Mouse (Mus musculus) intestine, embryonic 15.5 days (tissue): Measurements from ENCODE around the gene Mypop. TPM values are rescaled to one million over a fixed set of nuclear protein-coding genes. Genes with fewer than 3 reads are reported as not detected.

Experiments
- ATAC-seq: fragments of 200-750 bp; cut with Nextera tagmentation; 2 replicates; pipeline ENCODE4 v1.8.0; 2017; ENCODE audit warnings: moderate TSS enrichment, moderate library complexity
- H3K27ac ChIP-seq: fragments of 300-500 bp; sonication (generic); 2 replicates; pipeline ENCODE4 v1.5.1; 2015; ENCODE audit warnings: mild to moderate bottlenecking, inconsistent platforms
- H3K27me3 ChIP-seq: fragments of 300-500 bp; sonication (generic); replicated peaks from 2 replicates; pipeline ENCODE4 v1.6.1; 2015; ENCODE audit warnings: inconsistent platforms
- H3K36me3 ChIP-seq: fragments of 300-500 bp; sonication (generic); 2 replicates; pipeline ENCODE4 v1.6.1; 2015; ENCODE audit warnings: inconsistent platforms
- H3K4me1 ChIP-seq: fragments of 300-500 bp; sonication (generic); replicated peaks from 2 replicates; pipeline ENCODE4 v1.6.1; 2015; ENCODE audit warnings: inconsistent platforms
- H3K4me2 ChIP-seq: fragments of 300-500 bp; sonication (generic); replicated peaks from 2 replicates; pipeline ENCODE4 v1.6.1; 2015; ENCODE audit warnings: mild to moderate bottlenecking, inconsistent platforms
- H3K4me3 ChIP-seq: fragments of 300-500 bp; sonication (generic); replicated peaks from 2 replicates; pipeline ENCODE4 v1.5.1; 2015; ENCODE audit warnings: inconsistent platforms
- H3K9ac ChIP-seq: fragments of 300-500 bp; sonication (generic); 2 replicates; pipeline ENCODE4 v1.6.1; 2015; ENCODE audit warnings: inconsistent platforms
- H3K9me3 ChIP-seq: fragments of 300-500 bp; sonication (generic); 2 replicates; pipeline ENCODE4 v1.6.1; 2016; ENCODE audit warnings: inconsistent platforms
- WGBS: fragments of 180-500 bp; shearing (Covaris S2); methylation state at CpG from one replicate; pipeline ENCODE4 v1.1.7; 2015; 5-methylcytosine and 5-hydroxymethylcytosine counted together
- polyA plus RNA-seq: library from polyadenylated mRNA; unstranded; fragments of >200 nt; fragmentation: Nextera tagmentation; extraction: Ambion mirVana; gene quantifications from 2 replicates; pipeline ENCODE4 v1.2.1, GENCODE M21; 2015

Mypop gene
- polyA plus RNA-seq, 1 experiment from 2014 or later: 2.5 TPM

- H3K36me3 ChIP-seq: no peaks in the 10 kb centered on the region
- no peaks in the 10 kb centered on the region for H3K9me3 ChIP-seq
- peak overlapping the region; percentile 50 for H3K4me2 ChIP-seq
- no peak for ATAC-seq
- H3K4me3 ChIP-seq: 0 out of 2 replicates have a peak overlapping the region, but pooled peaks have one; percentile 5
- WGBS: under 1% methylated on average over 20 of the region's 20 CpGs
- H3K27me3 ChIP-seq: peaks cover 73% of the 10 kb centered on the region
- peaks cover 18% of the 10 kb centered on the region for H3K4me1 ChIP-seq
- H3K27ac ChIP-seq: no peak overlapping the region
- H3K9ac ChIP-seq: peak overlapping the region; percentile 4; the same call in 1 of the 2 replicates
Observed at GRCm38 (mm10) chr7:18962795-18963194, 28.2 kb upstream of the Mypop start.

GRCm38 (mm10) chr7:18963294-18963843 is 27.7 kb upstream of the Mypop start:
- Histone ChIP-seq H3K4me1 (peaks cover 16% of the 10 kb centered on the region), H3K27ac (no peak overlapping the region), H3K27me3 (peaks cover 67% of the 10 kb centered on the region), H3K9me3 (no peaks in the 10 kb centered on the region), H3K4me2 (0 out of 2 replicates have a peak overlapping the region, but pooled peaks have one; percentile 11), H3K4me3 (no peak overlapping the region), H3K36me3 (no peaks in the 10 kb centered on the region), H3K9ac (no peak overlapping the region)
- WGBS: 1% methylated on average over 19 of the region's 19 CpGs
- ATAC-seq: no peak

- peaks cover 10% of the 10 kb centered on the region; the same call in 1 of the 2 replicates for H3K4me1 ChIP-seq
- H3K9me3 ChIP-seq: no peaks in the 10 kb centered on the region
- WGBS: 76% methylated on average over 5 of the region's 5 CpGs
- H3K27ac ChIP-seq: no peak overlapping the region
- H3K27me3 ChIP-seq: peaks cover 52% of the 10 kb centered on the region
- ATAC-seq: no peak
- no peak overlapping the region for H3K4me2 ChIP-seq
- no peak overlapping the region for H3K9ac ChIP-seq
- H3K4me3 ChIP-seq: no peak overlapping the region
- no peaks in the 10 kb centered on the region for H3K36me3 ChIP-seq
Observed at GRCm38 (mm10) chr7:18965312-18965711, 25.7 kb upstream of the Mypop start.

DNA sequence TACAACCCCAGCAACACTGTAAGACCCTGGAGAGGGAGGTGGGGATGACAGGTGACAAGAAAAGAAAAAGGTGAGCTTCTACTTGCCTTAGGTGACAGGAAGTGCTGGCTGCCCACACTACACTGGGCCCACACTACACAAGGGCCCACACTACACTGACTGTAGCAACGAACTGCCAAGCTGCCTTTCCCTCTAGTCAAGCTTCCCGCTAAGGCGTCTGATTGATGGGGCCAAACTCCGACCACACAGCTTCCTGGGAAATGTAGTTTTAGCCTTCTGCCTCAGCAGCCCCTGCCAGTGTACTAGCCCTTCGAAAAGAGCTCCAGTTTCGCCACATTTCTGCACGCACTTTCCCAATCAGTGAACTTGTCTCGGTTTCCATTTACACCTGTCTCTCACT is 23.4 kb upstream of the Mypop start:
- Histone ChIP-seq H3K4me2 (no peak overlapping the region), H3K4me1 (peaks cover 8% of the 10 kb centered on the region; the same call in 1 of the 2 replicates), H3K9me3 (no peaks in the 10 kb centered on the region), H3K9ac (no peak overlapping the region), H3K4me3 (no peak overlapping the region), H3K27ac (no peak overlapping the region), H3K27me3 (peaks cover 29% of the 10 kb centered on the region), H3K36me3 (no peaks in the 10 kb centered on the region)
- peak; percentile 44; the same call in 1 of the 2 replicates for ATAC-seq
- 7% methylated on average over 8 of the region's 8 CpGs for WGBS

- Histone ChIP-seq H3K9ac (no peak overlapping the region), H3K9me3 (no peaks in the 10 kb centered on the region), H3K36me3 (no peaks in the 10 kb centered on the region), H3K4me3 (no peak overlapping the region), H3K27me3 (peaks cover 3% of the 10 kb centered on the region), H3K27ac (no peak overlapping the region), H3K4me1 (no peaks in the 10 kb centered on the region), H3K4me2 (no peak overlapping the region)
- 82% methylated on average over 3 of the region's 3 CpGs for WGBS
- no peak for ATAC-seq
Observed at GRCm38 (mm10) chr7:18970956-18971355, 20.1 kb upstream of the Mypop start.

DNA sequence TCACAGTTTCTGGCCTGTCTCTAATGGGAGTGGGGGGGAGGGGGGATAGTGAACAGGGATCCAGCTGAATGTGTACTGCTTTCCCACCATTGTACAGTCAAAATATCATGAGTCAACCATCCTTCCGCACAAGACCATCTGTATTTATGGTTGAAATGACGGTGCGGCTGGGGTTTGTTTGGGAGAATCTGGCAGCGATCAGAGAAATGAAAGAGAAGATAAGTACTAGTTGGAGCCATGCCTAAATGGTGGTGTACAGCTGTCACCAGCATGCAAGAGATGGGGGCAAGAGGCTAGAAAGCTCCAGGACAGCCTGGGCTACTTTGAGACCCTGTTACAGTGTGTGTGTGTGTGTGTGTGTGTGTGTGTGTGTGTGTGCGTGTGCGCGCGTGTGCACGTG is 12.7 kb upstream of the Mypop start:
- Histone ChIP-seq H3K27me3 (peaks cover under 1% of the 10 kb centered on the region; the same call in 1 of the 2 replicates), H3K36me3 (no peaks in the 10 kb centered on the region), H3K4me2 (no peak overlapping the region), H3K9me3 (no peaks in the 10 kb centered on the region), H3K27ac (no peak overlapping the region), H3K4me1 (no peaks in the 10 kb centered on the region), H3K9ac (no peak overlapping the region), H3K4me3 (no peak overlapping the region)
- no peak for ATAC-seq
- 71% methylated on average over 9 of the region's 9 CpGs for WGBS

GRCm38 (mm10) chr7:18986503-18986902 is 4.5 kb upstream of the Mypop start:
- no peak for ATAC-seq

DNA sequence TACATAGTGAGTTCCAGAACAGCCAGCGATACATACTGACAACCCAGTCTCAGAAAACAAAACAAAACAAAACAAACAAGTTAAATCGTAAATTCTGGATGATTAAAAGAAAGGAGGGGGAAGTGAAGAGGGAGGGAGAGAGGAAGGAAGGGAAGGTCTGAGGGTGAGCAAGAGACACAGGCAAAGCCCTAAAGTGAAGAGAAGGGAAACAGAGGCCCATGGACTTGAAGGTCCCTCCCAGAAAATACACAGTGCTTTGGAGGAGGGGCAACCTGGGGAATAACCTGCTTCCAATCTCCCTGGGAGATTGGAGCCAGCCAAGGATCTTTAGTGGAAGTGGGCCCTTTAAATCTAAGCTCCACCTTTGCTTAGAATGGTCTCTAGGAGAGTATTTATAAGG is 3.9 kb upstream of the Mypop start, which contains the start of gene Nanos2:
Gene Nanos2 (plus strand): TSS at position 301 of the 400 bp plus-strand sequence.
- H3K27me3 ChIP-seq: peaks cover 11% of the 10 kb centered on the region
- 49% methylated on average over 2 of the region's 2 CpGs for WGBS
- H3K4me3 ChIP-seq: no peak within 1 kb of the TSS
- H3K4me2 ChIP-seq: no peak within 1 kb of the TSS
- H3K9ac ChIP-seq: no peak within 1 kb of the TSS
- no peaks in the 10 kb centered on the region for H3K9me3 ChIP-seq
- peaks cover 7% of the 10 kb centered on the region for H3K4me1 ChIP-seq
- H3K27ac ChIP-seq: no peak within 1 kb of the TSS
- no peak for ATAC-seq
- H3K36me3 ChIP-seq: no peaks in the 10 kb centered on the region

More at GRCm38 (mm10) chr7:18986503-18986902, 4.5 kb upstream of the Mypop start:
- H3K27ac ChIP-seq: no peak overlapping the region
- H3K27me3 ChIP-seq: peaks cover 7% of the 10 kb centered on the region; the same call in 1 of the 2 replicates
- no peaks in the 10 kb centered on the region for H3K9me3 ChIP-seq
- H3K4me3 ChIP-seq: no peak overlapping the region
- H3K4me2 ChIP-seq: no peak overlapping the region
- H3K9ac ChIP-seq: no peak overlapping the region
- 64% methylated on average over 2 of the region's 2 CpGs for WGBS
- no peaks in the 10 kb centered on the region for H3K36me3 ChIP-seq
- H3K4me1 ChIP-seq: peaks cover 1% of the 10 kb centered on the region; the same call in 1 of the 2 replicates

DNA sequence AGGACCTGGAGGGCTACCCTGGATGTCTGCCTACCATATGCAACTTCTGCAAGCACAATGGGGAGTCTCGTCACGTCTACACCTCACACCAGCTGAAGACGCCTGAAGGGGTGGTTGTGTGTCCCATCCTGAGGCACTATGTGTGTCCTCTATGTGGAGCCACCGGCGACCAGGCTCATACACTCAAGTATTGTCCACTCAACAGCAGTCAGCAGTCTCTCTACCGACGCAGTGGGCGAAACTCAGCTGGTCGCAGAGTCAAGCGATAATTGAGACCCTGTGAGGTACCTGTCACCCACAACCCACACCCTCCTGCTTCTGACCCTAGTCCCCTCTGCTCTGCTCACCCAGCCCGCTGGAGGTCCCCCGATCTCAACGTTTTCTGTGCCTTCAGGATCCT is 3.3 kb upstream of the Mypop start:
- 72% methylated on average over 13 of the region's 13 CpGs for WGBS
- Histone ChIP-seq H3K27me3 (peaks cover 17% of the 10 kb centered on the region), H3K4me2 (no peak overlapping the region), H3K4me3 (no peak overlapping the region), H3K9me3 (no peaks in the 10 kb centered on the region), H3K9ac (no peak overlapping the region), H3K27ac (no peak overlapping the region), H3K4me1 (peaks cover 11% of the 10 kb centered on the region), H3K36me3 (no peaks in the 10 kb centered on the region)
- ATAC-seq: no peak

- ATAC-seq: no peak
- no peak overlapping the region for H3K4me2 ChIP-seq
- WGBS: 66% methylated on average over 6 of the region's 6 CpGs
Observed at GRCm38 (mm10) chr7:18988780-18989179, 2.3 kb upstream of the Mypop start.

DNA sequence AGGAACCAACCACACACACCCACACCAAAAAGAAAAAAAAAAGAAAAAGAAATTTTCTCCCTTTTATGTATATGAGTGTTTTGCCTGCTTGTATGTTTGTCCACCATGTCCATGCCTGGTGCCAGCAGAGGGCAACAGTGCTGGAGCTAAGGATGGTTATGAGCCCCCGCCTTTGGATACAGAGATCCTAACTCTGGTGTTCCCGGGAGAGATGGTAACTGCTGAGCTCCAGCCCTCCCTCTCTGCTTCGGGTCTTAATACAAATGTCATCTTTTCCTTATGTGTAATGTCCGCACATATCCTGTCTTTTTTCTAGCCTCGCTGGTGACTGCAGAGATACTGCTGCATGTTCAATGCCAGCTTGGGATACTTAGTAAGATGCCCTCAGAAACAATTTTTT is 1.1 kb upstream of the Mypop start:
- no peak for ATAC-seq
- Histone ChIP-seq H3K4me3 (0 out of 2 replicates have a peak overlapping the region, but pooled peaks have one; percentile 47), H3K9me3 (no peaks in the 10 kb centered on the region), H3K27ac (no peak overlapping the region), H3K4me2 (peak overlapping the region; percentile 93), H3K27me3 (peaks cover 22% of the 10 kb centered on the region), H3K36me3 (no peaks in the 10 kb centered on the region), H3K9ac (no peak overlapping the region), H3K4me1 (peaks cover 11% of the 10 kb centered on the region)
- WGBS: 9% methylated on average over 5 of the region's 5 CpGs

More at GRCm38 (mm10) chr7:18988780-18989179, 2.3 kb upstream of the Mypop start:
- H3K4me1 ChIP-seq: peaks cover 11% of the 10 kb centered on the region
- no peak overlapping the region for H3K9ac ChIP-seq
- H3K36me3 ChIP-seq: no peaks in the 10 kb centered on the region
- no peaks in the 10 kb centered on the region for H3K9me3 ChIP-seq
- no peak overlapping the region for H3K4me3 ChIP-seq
- H3K27ac ChIP-seq: no peak overlapping the region
- H3K27me3 ChIP-seq: peaks cover 22% of the 10 kb centered on the region

- peaks cover 22% of the 10 kb centered on the region for H3K27me3 ChIP-seq
- H3K9me3 ChIP-seq: no peaks in the 10 kb centered on the region
- peak; percentile 3; the same call in 1 of the 2 replicates for ATAC-seq
- H3K27ac ChIP-seq: no peak overlapping the region
- H3K9ac ChIP-seq: peak overlapping the region; percentile 59
- WGBS: under 1% methylated on average over 58 of the region's 59 CpGs
- peak overlapping the region; percentile 93 for H3K4me2 ChIP-seq
- H3K4me3 ChIP-seq: peak overlapping the region; percentile 47
- peaks cover 11% of the 10 kb centered on the region for H3K4me1 ChIP-seq
- H3K36me3 ChIP-seq: no peaks in the 10 kb centered on the region
Observed at GRCm38 (mm10) chr7:18991660-18992293, 732 bp downstream of the Mypop start.
